Mouse (Mus musculus) stomach, embryonic 14.5 days (tissue): ENCODE data around the gene Rara. TPM values are rescaled to one million over a fixed set of nuclear protein-coding genes. Genes with fewer than 3 reads are reported as not detected.

ENCODE experiments used
- ATAC-seq: fragments of 200-750 bp; cut with Nextera tagmentation; 2 replicates; pipeline ENCODE4 v1.8.0; 2017; ENCODE audit warnings: low read depth, moderate TSS enrichment; ENCODE audit not compliant: insufficient number of reproducible peaks, insufficient read depth, low FRiP score
- H3K27ac ChIP-seq: fragments of 300-500 bp; sonication (generic); 2 replicates; pipeline ENCODE4 v1.5.1; 2014; ENCODE audit warnings: mild to moderate bottlenecking, low read length, moderate library complexity, mixed read lengths
- H3K27me3 ChIP-seq: fragments of 300-500 bp; sonication (generic); 2 replicates; pipeline ENCODE4 v1.6.1; 2014; ENCODE audit warnings: low read length, control low read depth, mixed read lengths; ENCODE audit not compliant: control insufficient read depth, insufficient read depth
- H3K36me3 ChIP-seq: fragments of 300-500 bp; sonication (generic); 2 replicates; pipeline ENCODE4 v1.6.1; 2014; ENCODE audit warnings: mild to moderate bottlenecking, control low read depth, low read length, moderate library complexity, mixed read lengths; ENCODE audit not compliant: control insufficient read depth, insufficient read depth
- H3K4me1 ChIP-seq: fragments of 300-500 bp; sonication (generic); 2 replicates; pipeline ENCODE4 v1.6.1; 2014; ENCODE audit warnings: low read length, control low read depth, mixed read lengths; ENCODE audit not compliant: control insufficient read depth, insufficient read depth
- H3K4me2 ChIP-seq: fragments of 300-500 bp; sonication (generic); replicated peaks from 2 replicates; pipeline ENCODE4 v1.6.1; 2014; ENCODE audit warnings: low read depth, low read length, control low read depth
- H3K4me3 ChIP-seq: fragments of 300-500 bp; sonication (generic); 2 replicates; pipeline ENCODE4 v1.5.1; 2014; ENCODE audit warnings: low read depth, low read length, control low read depth
- H3K9ac ChIP-seq: fragments of 300-500 bp; sonication (generic); replicated peaks from 2 replicates; pipeline ENCODE4 v1.6.1; 2014; ENCODE audit warnings: low read depth, mild to moderate bottlenecking, control low read depth, low read length, moderate library complexity, mixed read lengths
- H3K9me3 ChIP-seq: fragments of 300-500 bp; sonication (generic); 2 replicates; pipeline ENCODE4 v1.6.1; 2016; ENCODE audit warnings: low read depth, low read length, control low read depth; ENCODE audit not compliant: control insufficient read depth
- WGBS: fragments of 180-500 bp; shearing (Covaris S2); extraction: QIAGEN DNeasy Blood & Tissue Kit; methylation state at CpG from one replicate; pipeline ENCODE4 v1.1.7; 2014; 5-methylcytosine and 5-hydroxymethylcytosine counted together
- polyA plus RNA-seq: library from polyadenylated mRNA; unstranded; fragments of >200 nt; fragmentation: Nextera tagmentation; extraction: Ambion mirVana; gene quantifications from 2 replicates; pipeline ENCODE4 v1.2.1, GENCODE M21; 2014

The Rara gene
- polyA plus RNA-seq, 1 experiment from 2014 or later = 54.0 TPM

DNA sequence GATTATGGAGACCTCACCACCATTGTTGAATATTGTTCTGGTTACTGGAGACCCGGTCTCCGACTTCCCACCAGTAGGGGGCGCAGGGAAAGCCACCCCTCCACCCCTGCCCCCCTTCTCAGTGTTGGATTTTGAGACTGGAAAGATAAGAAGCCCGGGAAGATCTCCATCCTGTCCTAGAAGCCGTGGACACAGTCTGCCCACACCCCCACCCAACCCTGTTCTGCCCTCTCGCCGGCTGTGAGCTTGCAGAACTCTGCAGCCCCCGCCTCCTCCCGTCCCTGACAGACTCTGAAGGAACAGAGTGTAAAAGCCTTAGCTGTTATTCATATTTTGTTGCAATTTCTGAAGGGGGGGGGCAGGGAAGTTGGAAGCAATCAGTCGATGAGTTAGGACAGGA is 26.8 kb downstream of the Rara start:
- 3% methylated on average over 10 of the region's 10 CpGs for WGBS
- ATAC-seq = peak; percentile 38; the same call in 1 of the 2 replicates
- H3K9ac ChIP-seq = no peak overlapping the region

DNA sequence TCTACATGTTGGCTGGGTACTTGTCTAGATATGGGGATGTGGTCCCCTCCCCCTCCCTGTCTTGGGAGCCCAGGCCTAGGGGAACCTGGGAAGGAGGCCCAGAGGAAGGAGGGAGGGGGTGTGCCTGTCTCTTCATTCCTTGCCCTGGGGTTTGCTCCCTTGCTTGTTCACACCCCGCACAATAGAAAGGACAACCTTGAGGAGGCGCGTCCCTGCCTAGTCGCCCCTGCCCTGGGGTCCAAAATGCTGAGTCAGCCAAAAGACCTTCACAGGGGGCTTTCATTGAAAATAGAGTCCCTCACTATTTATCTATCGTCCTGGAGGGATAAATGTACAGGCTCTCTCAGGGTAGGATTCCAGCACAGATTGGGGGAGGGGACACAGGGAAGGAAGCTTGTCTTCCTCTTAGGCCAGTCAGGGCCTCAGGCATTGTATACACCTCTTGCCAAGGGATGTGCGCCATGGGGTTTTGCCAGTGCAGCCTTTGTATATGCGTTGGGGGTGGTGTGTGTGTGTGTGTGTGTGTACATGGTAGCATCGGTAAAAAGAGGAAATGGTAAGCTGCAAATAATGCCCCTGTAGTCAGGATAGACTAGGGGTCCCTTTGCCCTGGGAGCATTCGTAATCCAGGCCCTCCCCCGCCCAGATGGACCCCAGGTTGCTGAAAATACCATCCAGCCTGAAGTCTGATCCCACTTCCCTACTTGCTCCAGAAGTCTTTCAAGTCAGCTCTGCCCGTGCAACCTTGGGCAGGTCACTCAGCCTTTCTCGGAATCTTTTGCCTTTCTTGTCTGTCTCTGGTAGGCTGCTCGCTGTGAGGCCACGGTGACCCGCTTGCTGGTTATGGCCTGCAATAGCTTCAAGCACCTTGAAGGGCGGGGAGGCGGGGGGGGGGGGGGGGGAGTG is 27.4 kb downstream of the Rara start:
- Histone ChIP-seq H3K4me2 (peak overlapping the region; percentile 31), H3K36me3 (peaks cover 15% of the 10 kb centered on the region), H3K9ac (no peak overlapping the region; the same call in 1 of the 2 replicates), H3K4me1 (peaks cover 58% of the 10 kb centered on the region), H3K27ac (peak overlapping the region; percentile 88), H3K27me3 (no peaks in the 10 kb centered on the region), H3K4me3 (no peak overlapping the region), H3K9me3 (no peaks in the 10 kb centered on the region)
- no peak; the same call in 1 of the 2 replicates for ATAC-seq
- 11% methylated on average over 15 of the region's 17 CpGs for WGBS

More for the DNA sequence above, 26.8 kb downstream of the Rara start:
- H3K4me1 ChIP-seq = peaks cover 60% of the 10 kb centered on the region
- no peak overlapping the region for H3K4me3 ChIP-seq
- peaks cover 16% of the 10 kb centered on the region for H3K36me3 ChIP-seq
- H3K4me2 ChIP-seq = peak overlapping the region; percentile 31
- no peaks in the 10 kb centered on the region for H3K9me3 ChIP-seq
- H3K27me3 ChIP-seq = no peaks in the 10 kb centered on the region
- H3K27ac ChIP-seq = peak overlapping the region; percentile 88

DNA sequence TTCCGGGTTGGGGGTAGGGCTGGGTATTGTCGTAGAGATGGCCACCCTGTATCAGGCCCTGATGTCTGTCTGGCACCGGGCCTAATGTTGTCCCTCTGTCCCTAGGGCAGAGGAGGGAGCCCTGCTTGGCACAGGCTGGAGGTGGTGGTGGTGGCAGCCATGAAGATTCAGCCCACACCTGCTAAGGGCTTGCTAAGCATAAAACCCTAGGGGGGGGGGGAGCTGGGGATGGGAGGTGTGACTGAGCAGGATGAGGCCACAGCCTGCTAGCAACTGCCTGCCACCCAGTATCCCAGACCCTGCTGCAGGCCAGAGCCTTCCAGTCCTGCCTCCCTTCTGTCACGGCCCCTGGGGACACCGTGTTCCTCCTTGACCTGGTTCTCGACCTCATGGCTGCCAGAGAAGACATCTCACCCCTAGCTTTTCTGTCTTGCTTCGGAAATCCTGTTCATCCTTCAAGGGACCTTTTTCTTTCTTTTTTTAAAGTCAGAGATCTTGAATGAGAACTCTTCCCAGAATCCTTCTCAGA is 28.2 kb downstream of the Rara start:
- no peaks in the 10 kb centered on the region for H3K9me3 ChIP-seq
- peak overlapping the region; percentile 88 for H3K27ac ChIP-seq
- no peaks in the 10 kb centered on the region for H3K27me3 ChIP-seq
- peaks cover 51% of the 10 kb centered on the region for H3K4me1 ChIP-seq
- H3K9ac ChIP-seq = no peak overlapping the region; the same call in 1 of the 2 replicates
- no peak for ATAC-seq
- H3K4me3 ChIP-seq = no peak overlapping the region
- peaks cover 9% of the 10 kb centered on the region; the same call in 1 of the 2 replicates for H3K36me3 ChIP-seq
- WGBS = 29% methylated on average over 7 of the region's 7 CpGs
- no peak overlapping the region for H3K4me2 ChIP-seq

DNA sequence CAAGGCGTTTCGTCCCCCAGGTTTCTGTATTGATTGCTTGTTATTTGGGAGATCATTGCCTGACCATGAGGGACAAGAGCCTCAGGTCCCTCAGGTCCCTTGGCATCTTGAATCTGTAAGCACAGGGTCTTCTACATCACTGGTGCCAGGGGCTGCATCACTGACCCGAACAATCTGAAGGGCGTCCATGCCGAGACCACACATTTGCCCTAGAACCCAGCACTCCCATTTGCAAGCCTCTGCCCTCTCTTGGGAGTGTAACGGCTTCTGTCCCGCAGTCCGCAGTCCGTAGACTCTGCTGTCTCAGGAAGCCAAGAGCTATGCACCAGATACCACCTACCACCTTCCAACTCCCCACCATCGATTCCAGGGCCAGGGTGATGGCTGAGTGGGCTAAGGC is 28.7 kb downstream of the Rara start:
- H3K4me2 ChIP-seq = no peak overlapping the region
- ATAC-seq = no peak
- 69% methylated on average over 10 of the region's 10 CpGs for WGBS
- H3K4me3 ChIP-seq = no peak overlapping the region
- H3K27ac ChIP-seq = no peak overlapping the region
- H3K36me3 ChIP-seq = peaks cover 9% of the 10 kb centered on the region; the same call in 1 of the 2 replicates
- H3K4me1 ChIP-seq = peaks cover 46% of the 10 kb centered on the region
- no peaks in the 10 kb centered on the region for H3K9me3 ChIP-seq
- H3K9ac ChIP-seq = no peak overlapping the region
- no peaks in the 10 kb centered on the region for H3K27me3 ChIP-seq

DNA sequence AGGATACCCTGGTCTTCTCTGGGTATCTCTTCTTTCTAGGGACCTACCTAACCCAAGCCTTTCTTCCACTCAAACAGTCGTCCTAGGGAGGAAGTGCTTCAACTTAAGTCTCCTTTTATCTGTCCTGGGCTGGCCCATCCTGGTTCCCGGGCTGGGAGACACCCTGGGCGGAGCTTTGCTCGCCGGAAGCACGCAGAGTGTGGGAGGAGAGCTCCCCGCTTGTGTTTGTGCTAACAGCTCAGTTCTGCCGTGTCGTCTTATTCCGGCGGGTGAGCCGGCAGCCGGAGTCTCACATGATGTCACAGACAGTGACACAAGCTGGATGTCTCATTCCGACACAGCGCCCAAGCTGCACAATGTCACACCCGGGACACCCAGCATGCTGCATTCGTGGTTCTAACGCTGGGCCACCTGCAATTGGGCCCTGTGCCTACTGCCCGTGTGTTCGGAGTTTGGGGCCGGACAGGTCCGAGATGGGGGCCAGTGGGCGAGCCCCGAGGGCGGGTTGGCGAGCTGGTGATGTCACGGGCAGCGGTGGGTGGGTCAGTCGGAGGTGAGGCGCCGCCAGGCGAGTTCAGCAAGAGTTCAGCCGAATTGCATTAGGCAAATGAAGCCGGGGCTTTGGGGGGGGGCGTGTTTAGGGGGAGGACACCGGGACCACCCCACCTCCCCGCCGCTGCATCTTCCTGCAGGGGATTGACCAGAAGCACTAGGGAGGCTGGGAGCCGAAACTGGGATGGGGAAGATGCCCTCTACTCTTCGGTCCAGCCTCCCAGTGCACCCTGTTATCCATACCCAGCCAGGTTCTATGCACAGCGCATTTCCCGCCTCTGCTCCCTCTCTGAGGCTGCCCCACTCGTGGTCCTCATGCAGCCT is 32.1 kb downstream of the Rara start:
- Histone ChIP-seq H3K9me3 (no peaks in the 10 kb centered on the region), H3K4me3 (peak overlapping the region; percentile 78), H3K4me1 (peaks cover 49% of the 10 kb centered on the region), H3K27me3 (no peaks in the 10 kb centered on the region), H3K36me3 (peaks cover 9% of the 10 kb centered on the region; the same call in 1 of the 2 replicates), H3K27ac (peak overlapping the region; percentile 96), H3K9ac (peak overlapping the region; percentile 71), H3K4me2 (peak overlapping the region; percentile 99)
- 0 out of 2 replicates have a peak, but pooled peaks have one; percentile 11 for ATAC-seq
- WGBS = under 1% methylated on average over 43 of the region's 43 CpGs

DNA sequence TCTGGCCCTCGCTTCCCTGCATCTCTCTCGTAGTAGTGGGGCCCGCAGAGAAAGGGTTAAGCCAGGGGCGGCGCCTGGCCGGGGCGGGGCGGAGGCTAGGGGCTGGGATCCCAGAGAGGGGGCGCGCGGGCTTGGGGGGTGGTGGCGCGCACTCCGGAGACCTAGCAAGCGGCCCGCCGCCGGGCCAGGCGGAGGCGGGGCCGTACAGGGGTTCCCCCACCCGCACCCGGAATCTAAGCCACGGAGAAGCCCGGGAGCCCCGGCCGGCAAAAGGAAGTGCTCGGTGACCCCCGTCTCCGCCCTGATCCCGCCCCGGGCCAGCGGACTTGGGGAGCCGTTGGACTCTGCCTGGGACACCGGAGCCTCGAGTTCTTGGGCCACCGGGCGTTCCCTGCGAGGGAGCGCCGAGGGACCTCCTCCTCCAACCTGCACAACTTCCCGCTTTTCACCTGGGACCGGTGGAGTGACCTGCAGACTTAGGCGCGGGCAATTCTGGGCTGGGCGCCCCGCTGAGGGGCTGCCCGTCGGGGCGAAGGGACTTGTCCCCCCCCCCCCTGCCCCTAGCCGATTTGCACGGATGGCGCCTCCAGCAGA is 32.8 kb downstream of the Rara start:
- Histone ChIP-seq H3K4me1 (peaks cover 49% of the 10 kb centered on the region), H3K4me3 (peak overlapping the region; percentile 78), H3K36me3 (peaks cover 9% of the 10 kb centered on the region; the same call in 1 of the 2 replicates), H3K9me3 (no peaks in the 10 kb centered on the region), H3K27ac (peak overlapping the region; percentile 96), H3K27me3 (no peaks in the 10 kb centered on the region), H3K4me2 (peak overlapping the region; percentile 99), H3K9ac (peak overlapping the region; percentile 71)
- 2% methylated on average over 38 of the region's 53 CpGs for WGBS
- ATAC-seq = peak; percentile 48; the same call in 1 of the 2 replicates

DNA sequence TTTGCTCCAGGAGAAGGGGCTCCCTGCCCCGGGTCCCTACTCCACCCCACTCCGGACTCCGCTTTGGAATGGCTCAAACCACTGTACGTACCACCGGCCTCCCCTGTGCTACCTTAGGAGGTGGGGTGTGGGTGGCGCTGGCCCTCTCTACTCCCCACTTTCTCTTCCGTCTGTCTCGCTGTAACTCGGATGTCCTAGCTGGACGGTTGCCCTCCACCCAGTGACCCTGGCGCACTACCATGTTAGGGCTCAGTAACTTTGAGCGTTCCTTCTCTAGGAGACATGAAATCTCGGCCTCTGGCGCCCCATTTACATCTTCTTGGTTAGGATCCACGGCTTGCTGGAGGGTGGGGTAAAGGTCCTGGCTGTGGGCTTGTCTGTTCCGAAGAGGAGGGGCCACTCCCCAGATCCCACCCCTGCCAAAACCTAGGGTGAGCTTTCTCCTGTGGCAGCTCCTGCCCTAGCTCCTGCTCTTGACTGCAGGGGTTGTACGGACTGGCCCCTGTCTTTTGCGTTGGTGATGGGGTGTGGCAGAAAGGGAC is 33.5 kb downstream of the Rara start:
- peak overlapping the region; percentile 78 for H3K4me3 ChIP-seq
- peaks cover 54% of the 10 kb centered on the region for H3K4me1 ChIP-seq
- H3K27me3 ChIP-seq = no peaks in the 10 kb centered on the region
- WGBS = 3% methylated on average over 18 of the region's 18 CpGs
- peaks cover 9% of the 10 kb centered on the region; the same call in 1 of the 2 replicates for H3K36me3 ChIP-seq
- peak overlapping the region; percentile 99 for H3K4me2 ChIP-seq
- H3K9me3 ChIP-seq = no peaks in the 10 kb centered on the region
- ATAC-seq = no peak
- H3K9ac ChIP-seq = peak overlapping the region; percentile 71
- H3K27ac ChIP-seq = peak overlapping the region; percentile 96
